ENCODE assay signal across 23 mouse cellular contexts in the genomic region with DNA sequence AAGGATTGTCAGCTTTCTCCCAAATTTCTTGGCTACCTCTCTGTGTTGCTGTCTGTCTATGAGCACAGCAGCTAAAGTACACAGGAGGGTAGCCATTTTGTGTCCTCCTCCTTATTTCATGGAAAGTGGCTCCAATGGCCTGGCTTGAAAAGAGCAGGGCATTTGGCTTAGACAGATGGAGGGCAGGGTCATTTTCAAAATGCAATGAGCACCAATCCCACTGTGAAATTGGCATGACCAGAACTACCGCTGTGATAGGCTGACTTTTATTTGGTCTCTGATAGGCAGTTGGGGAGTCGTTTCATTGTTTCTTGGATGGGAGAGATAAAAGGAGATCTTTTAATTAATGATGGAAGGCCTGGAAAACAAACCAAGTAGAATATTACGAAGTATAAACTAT. TPM values are rescaled to one million over a fixed set of nuclear protein-coding genes. Genes with fewer than 3 reads are reported as not detected.
"Had no signal": no experiment of that assay in that cellular context is flagged by ENCODE, and none has a peak within 500 bp of the region (broad histone marks: within the 10 kb centered on the region; RNA-seq: fewer than 3 reads in every experiment).

No protein-coding gene starts in this region.

- H3K4me1 ChIP-seq: megakaryocyte, embryonic 14.5 days had no signal

- ATAC-seq: liver, embryonic 12.5 days; midbrain, embryonic 13.5 days had no signal

- H3K36me3 ChIP-seq: kidney, embryonic 15.5 days; limb, embryonic 10.5 days; limb, embryonic 13.5 days; liver, embryonic 12.5 days; liver, embryonic 15.5 days; lung, embryonic 15.5 days; midbrain, embryonic 10.5 days; midbrain, embryonic 13.5 days; neural tube, embryonic 13.5 days had no signal

- H3K4me3 ChIP-seq: kidney, embryonic 15.5 days; left cerebral cortex, adult 2 months; limb, embryonic 10.5 days; limb, embryonic 13.5 days; liver, embryonic 12.5 days; liver, embryonic 15.5 days; lung, embryonic 15.5 days; megakaryocyte, embryonic 14.5 days; midbrain, embryonic 10.5 days; midbrain, embryonic 13.5 days; neural tube, embryonic 13.5 days had no signal

- H3K9ac ChIP-seq: kidney, embryonic 15.5 days; limb, embryonic 13.5 days; liver, embryonic 12.5 days; liver, embryonic 15.5 days; lung, embryonic 15.5 days; midbrain, embryonic 13.5 days; neural tube, embryonic 13.5 days had no signal

- H3K9me3 ChIP-seq: kidney, embryonic 15.5 days; limb, embryonic 10.5 days; limb, embryonic 13.5 days; liver, embryonic 12.5 days; liver, embryonic 15.5 days; lung, embryonic 15.5 days; midbrain, embryonic 10.5 days; midbrain, embryonic 13.5 days; neural tube, embryonic 13.5 days had no signal

- H3K27ac ChIP-seq: kidney, embryonic 15.5 days; left cerebral cortex, adult 2 months; limb, embryonic 10.5 days; limb, embryonic 13.5 days; liver, embryonic 12.5 days; liver, embryonic 15.5 days; lung, embryonic 15.5 days; midbrain, embryonic 10.5 days; midbrain, embryonic 13.5 days; stomach, postnatal 0 days had no signal

- H3K27me3 ChIP-seq: kidney, embryonic 15.5 days; limb, embryonic 13.5 days; liver, embryonic 12.5 days; liver, embryonic 15.5 days; lung, embryonic 15.5 days; megakaryocyte, embryonic 14.5 days; midbrain, embryonic 13.5 days; neural tube, embryonic 13.5 days had no signal

- H3K4me2 ChIP-seq: kidney, embryonic 15.5 days; limb, embryonic 13.5 days; liver, embryonic 12.5 days; liver, embryonic 15.5 days; lung, embryonic 15.5 days; midbrain, embryonic 13.5 days; neural tube, embryonic 13.5 days had no signal

- DNase-seq: kidney, adult 8-10 months; kidney, postnatal 10 days; kidney, postnatal 36 days; layer of hippocampus, postnatal 36 days; liver; lung, adult 18-20 months; lung, postnatal 10 days; lung, postnatal 36 days; thymus, adult 2 months; thymus, postnatal 14 days; thymus, postnatal 4 days had no signal

RNA-seq across cellular contexts. Expression of gene Ttc30a2, which starts 5.9 kb away (rescaled TPM):
- polyA plus RNA-seq: liver, embryonic 12.5 days had no signal
